Mouse (Mus musculus) forebrain, embryonic 10.5 days (tissue): ENCODE results near the gene Rnasek. TPM values are rescaled to one million over a fixed set of nuclear protein-coding genes. Genes with fewer than 3 reads are reported as not detected.
A peak's percentile ranks its signal among the peaks of the same experiment; 100 is the strongest.

ENCODE experiments used
- DNase-seq: peaks from one replicate; pipeline ENCODE4 v3.0.0-alpha.2; 2017; ENCODE audit warnings: low spot score; ENCODE audit errors: extremely low spot score
- H3K27ac ChIP-seq: fragments of 300-500 bp; sonication (generic); 2 replicates; pipeline ENCODE4 v1.5.1; 2016; ENCODE audit warnings: mild to moderate bottlenecking
- H3K27me3 ChIP-seq: fragments of 300-500 bp; sonication (generic); 2 replicates; pipeline ENCODE4 v1.6.1; 2016; ENCODE audit warnings: mild to moderate bottlenecking; ENCODE audit not compliant: poor library complexity, severe bottlenecking
- H3K36me3 ChIP-seq: fragments of 300-500 bp; sonication (generic); replicated peaks from 2 replicates; pipeline ENCODE4 v1.6.1; 2016; ENCODE audit warnings: mild to moderate bottlenecking, moderate library complexity
- H3K4me1 ChIP-seq: fragments of 300-500 bp; sonication (generic); 2 replicates; pipeline ENCODE4 v1.6.1; 2016
- H3K4me3 ChIP-seq: fragments of 300-500 bp; sonication (generic); 2 replicates; pipeline ENCODE4 v1.5.1; 2016; ENCODE audit warnings: mild to moderate bottlenecking, moderate library complexity
- H3K9me3 ChIP-seq: fragments of 300-500 bp; sonication (generic); 2 replicates; pipeline ENCODE4 v1.6.1; 2016; ENCODE audit warnings: mild to moderate bottlenecking, moderate library complexity
- WGBS: fragments of 180-500 bp; shearing (Covaris S2); methylation state at CpG from one replicate; pipeline ENCODE4 v1.1.7; 2016; 5-methylcytosine and 5-hydroxymethylcytosine counted together
- microRNA counts: library from miRNA; unstranded; fragments of <30 nt; microRNA quantifications from one replicate; lab custom pipeline; 2017
- microRNA-seq: library from miRNA; unstranded; fragments of <30 nt; microRNA quantifications from one replicate; pipeline ENCODE4, GENCODE M21; 2017
- polyA plus RNA-seq: library from polyadenylated mRNA; unstranded; fragments of >200 nt; fragmentation: Nextera tagmentation; extraction: Ambion mirVana; gene quantifications from 2 replicates; pipeline ENCODE4 v1.2.1, GENCODE M21; 2016

The Rnasek gene
- polyA plus RNA-seq, 1 experiment from 2014 or later: 92.7 TPM

DNA sequence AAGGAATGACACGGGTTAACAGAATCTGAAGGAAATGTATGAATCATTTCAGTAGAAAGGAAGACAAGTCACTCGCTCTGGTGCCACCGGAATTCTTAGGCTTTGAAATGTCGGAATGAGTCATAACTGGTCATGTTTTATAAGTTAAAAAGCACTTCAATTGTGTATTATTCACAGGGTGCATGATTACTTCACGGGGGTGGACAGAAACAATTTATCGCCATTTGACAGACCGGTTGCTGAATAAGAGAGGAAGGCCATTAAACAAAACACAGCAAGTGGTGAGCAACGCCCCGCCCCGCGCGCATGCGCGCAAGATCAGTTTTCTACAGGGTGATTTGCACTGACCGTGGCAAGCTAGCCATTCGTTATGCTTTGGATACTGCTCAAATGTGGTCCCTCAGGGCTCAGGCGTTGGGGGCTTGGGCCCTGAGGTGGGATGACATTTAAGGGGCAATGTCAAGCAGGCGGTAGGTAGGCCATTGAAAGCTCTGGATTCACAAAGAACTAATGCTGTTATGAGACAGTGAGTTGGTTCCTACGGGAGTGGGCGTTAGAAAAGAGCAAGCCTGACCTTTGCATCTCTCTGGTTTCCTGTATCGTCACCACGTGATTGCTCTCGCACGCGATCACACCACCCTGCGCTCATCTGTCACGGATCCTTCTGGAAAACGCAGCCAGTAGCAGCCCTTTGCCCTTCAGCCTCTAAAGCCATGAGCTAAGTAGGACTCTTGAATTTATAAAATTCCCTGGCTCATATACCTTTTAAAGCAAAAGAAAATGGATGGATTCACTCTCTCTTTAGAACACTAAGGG is 50.1 kb downstream of the Rnasek start:
- Histone ChIP-seq H3K9me3 (no peaks in the 10 kb centered on the region), H3K27me3 (no peaks in the 10 kb centered on the region), H3K4me1 (no peaks in the 10 kb centered on the region), H3K27ac (no peak overlapping the region), H3K36me3 (no peaks in the 10 kb centered on the region), H3K4me3 (no peak overlapping the region)
- no peak for DNase-seq
- 93% methylated on average over 28 of the region's 28 CpGs for WGBS

MicroRNAs within 50 kb of the gene (microRNA counts, 519-probe panel; counts per million panel counts)
- microRNA mmu-miR-195 (lab: Ali Mortazavi, UCI): 341 counts per million, percentile 65 among the panel's probes with 10 or more counts
- microRNA mmu-miR-497 (lab: Ali Mortazavi, UCI): 341 counts per million, percentile 65 among the panel's probes with 10 or more counts

Small RNA genes lying within 50 kb of the gene (microRNA-seq; reads per million reads assigned to microRNA genes)
- gene Mir195a (307 reads per million, percentile 60 among the genes with 10 or more reads in this experiment), gene Mir497 (not detected), gene Mir497b (not detected)

Other genes starting within 250 kb of the Rnasek start
- 318 and 331 TPM in 2 replicates for gene Gabarap, start 248.7 kb downstream of the Rnasek start, polyA plus RNA-seq
- gene Phf23, start 244.1 kb downstream of the Rnasek start, polyA plus RNA-seq: 94.5 and 96.2 TPM in 2 replicates
- 44.3 and 51.6 TPM in 2 replicates for gene Dvl2, start 239.2 kb downstream of the Rnasek start, polyA plus RNA-seq
- gene Acadvl, start 224.4 kb downstream of the Rnasek start, polyA plus RNA-seq: 41.0 and 44.1 TPM in 2 replicates
- 13.8 and 15.5 TPM in 2 replicates for gene Dlg4, start 222.9 kb downstream of the Rnasek start, polyA plus RNA-seq
- gene Asgr1, start 185.8 kb downstream of the Rnasek start, polyA plus RNA-seq: 0.71 and 1.2 TPM in 2 replicates
- not detected in 2 replicates for gene Asgr2, start 147.2 kb downstream of the Rnasek start, polyA plus RNA-seq
- not detected in 2 replicates for gene Mgl2, start 109.5 kb downstream of the Rnasek start, polyA plus RNA-seq
- gene Clec10a, start 83.6 kb downstream of the Rnasek start, polyA plus RNA-seq: not detected in 2 replicates
- gene Slc16a11, start 27.1 kb downstream of the Rnasek start, polyA plus RNA-seq: 0.79 and 1.2 TPM in 2 replicates
- gene Slc16a13, start 18.8 kb downstream of the Rnasek start, polyA plus RNA-seq: 14.6 and 16.1 TPM in 2 replicates
- 4.5 and 4.7 TPM in 2 replicates for gene Bcl6b, start 10.0 kb downstream of the Rnasek start, polyA plus RNA-seq
- 227 TPM in 2 replicates for gene 0610010K14Rik, start 1.9 kb downstream of the Rnasek start, polyA plus RNA-seq
- gene Gm21988, start within 50 bp of the Rnasek start, polyA plus RNA-seq: 7.9 and 10.1 TPM in 2 replicates
- gene Alox12, start 15.5 kb upstream of the Rnasek start, polyA plus RNA-seq: 2.5 and 2.7 TPM in 2 replicates
- not detected in 2 replicates for gene Alox12e, start 82.8 kb upstream of the Rnasek start, polyA plus RNA-seq
- gene Alox15, start 112.2 kb upstream of the Rnasek start, polyA plus RNA-seq: 0.10 and 0.29 TPM in 2 replicates
- 56.2 and 58.8 TPM in 2 replicates for gene Pelp1, start 170.2 kb upstream of the Rnasek start, polyA plus RNA-seq
- 31.4 and 32.9 TPM in 2 replicates for gene Arrb2, start 192.8 kb upstream of the Rnasek start, polyA plus RNA-seq
- gene Med11, start 212.1 kb upstream of the Rnasek start, polyA plus RNA-seq: 43.5 and 44.5 TPM in 2 replicates
- gene Zmynd15, start 219.6 kb upstream of the Rnasek start, polyA plus RNA-seq: 0.14 and 0.38 TPM in 2 replicates
- 0.40 and 0.47 TPM in 2 replicates for gene Cxcl16, start 220.1 kb upstream of the Rnasek start, polyA plus RNA-seq